Mouse (Mus musculus): ENCODE data around the gene Trpm5. TPM values are rescaled to one million over a fixed set of nuclear protein-coding genes. Genes with fewer than 3 reads are reported as not detected.

The Trpm5 gene
- total RNA-seq, 1 experiment, result 1.0 TPM

DNA sequence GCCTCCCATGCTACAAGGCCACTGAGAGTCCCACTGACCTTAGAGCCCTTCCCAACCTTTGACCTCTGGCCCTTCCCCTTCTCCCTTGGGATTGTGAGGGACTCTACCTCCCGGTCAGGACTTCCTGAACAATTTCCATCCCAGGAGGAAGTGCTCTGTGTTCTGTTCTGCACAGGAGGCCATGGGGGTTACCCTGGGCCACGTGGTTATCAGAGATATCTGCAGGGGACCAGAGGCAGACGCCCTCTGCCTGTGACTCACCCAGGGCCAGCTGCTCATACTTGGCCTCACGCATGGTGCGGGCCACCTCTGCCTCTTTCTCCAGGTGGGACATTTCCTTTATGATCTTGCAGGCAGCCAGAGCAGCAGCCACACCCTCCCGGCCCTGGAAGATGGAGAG is 12.4 kb downstream of the Trpm5 start:
- H3K4me3 ChIP-seq (ENCODE audit: insufficient read depth in 1 of 2, low read depth in 1 of 2, low read length in 2 of 2, poor library complexity in 1 of 2, severe bottlenecking in 1 of 2), result no peak overlapping the region
- no peak for DNase-seq (ENCODE audit: low read depth, low spot score)
- no peaks in the 10 kb centered on the region for H3K36me3 ChIP-seq (ENCODE audit: control insufficient read depth, insufficient read depth, low read length, poor library complexity, severe bottlenecking)
- TF ChIP-seq CHD2 (IDR thresholded peaks at IDR 0.05; ENCODE audit: low read depth, low read length) (no peak), ZC3H11A (IDR thresholded peaks at IDR 0.05; ENCODE audit: borderline replicate concordance, low read depth, low read length) (no peak), ZNF384 (IDR thresholded peaks at IDR 0.05; ENCODE audit: low read depth, low read length) (no peak), HCFC1 (IDR thresholded peaks at IDR 0.05; ENCODE audit: borderline replicate concordance, insufficient read depth, low read length) (no peak), MAFK (IDR thresholded peaks at IDR 0.05; ENCODE audit: insufficient read depth, low read depth, low read length) (no peak)
- no peak overlapping the region for H3K9ac ChIP-seq (ENCODE audit: insufficient read depth, low read depth, low read length, poor library complexity, severe bottlenecking)
- no peaks in the 10 kb centered on the region for H3K9me3 ChIP-seq (ENCODE audit: control insufficient read depth, insufficient read depth, low read depth, low read length)
- no peaks in the 10 kb centered on the region; a peak in 1 of 4 replicates for H3K4me1 ChIP-seq (ENCODE audit: control insufficient read depth in 2 of 2, insufficient read depth in 2 of 2, low read length in 2 of 2, poor library complexity in 1 of 2)
- in situ Hi-C loops (cut with MboI; ENCODE audit: low sequenced_read_pairs in 2 of 2, unreplicated experiment in 2 of 2), result loop anchor here in 1 of 2 experiments (10.0 kb wide), 1 partner anchor 177 kb away; no protein-coding TSS in a partner anchor
- H3K27ac ChIP-seq (ENCODE audit: insufficient read depth, low read depth, low read length, poor library complexity, severe bottlenecking), result no peak overlapping the region

- in situ Hi-C loops (cut with MboI; ENCODE audit: low sequenced_read_pairs in 2 of 2, unreplicated experiment in 2 of 2), result no loop called here
- Histone ChIP-seq H3K9me3 (ENCODE audit: control insufficient read depth, insufficient read depth, low read depth, low read length) (no peaks in the 10 kb centered on the region), H3K4me1 (ENCODE audit: control insufficient read depth in 2 of 2, insufficient read depth in 2 of 2, low read length in 2 of 2, poor library complexity in 1 of 2) (no peaks in the 10 kb centered on the region), H3K36me3 (ENCODE audit: control insufficient read depth, insufficient read depth, low read length, poor library complexity, severe bottlenecking) (no peaks in the 10 kb centered on the region), H3K9ac (ENCODE audit: insufficient read depth, low read depth, low read length, poor library complexity, severe bottlenecking) (no peak overlapping the region), H3K4me3 (ENCODE audit: insufficient read depth in 1 of 2, low read depth in 1 of 2, low read length in 2 of 2, poor library complexity in 1 of 2, severe bottlenecking in 1 of 2) (no peak overlapping the region), H3K27ac (ENCODE audit: insufficient read depth, low read depth, low read length, poor library complexity, severe bottlenecking) (no peak overlapping the region)
- TF ChIP-seq CHD2 (IDR thresholded peaks at IDR 0.05; ENCODE audit: low read depth, low read length) (no peak), MAFK (IDR thresholded peaks at IDR 0.05; ENCODE audit: insufficient read depth, low read depth, low read length) (no peak), HCFC1 (IDR thresholded peaks at IDR 0.05; ENCODE audit: borderline replicate concordance, insufficient read depth, low read length) (no peak), ZC3H11A (IDR thresholded peaks at IDR 0.05; ENCODE audit: borderline replicate concordance, low read depth, low read length) (no peak), ZNF384 (IDR thresholded peaks at IDR 0.05; ENCODE audit: low read depth, low read length) (no peak)
- no peak for DNase-seq (ENCODE audit: low read depth, low spot score)
Measured at GRCm38 (mm10) chr7:143077351-143077750, 17.1 kb downstream of the Trpm5 start.

DNA sequence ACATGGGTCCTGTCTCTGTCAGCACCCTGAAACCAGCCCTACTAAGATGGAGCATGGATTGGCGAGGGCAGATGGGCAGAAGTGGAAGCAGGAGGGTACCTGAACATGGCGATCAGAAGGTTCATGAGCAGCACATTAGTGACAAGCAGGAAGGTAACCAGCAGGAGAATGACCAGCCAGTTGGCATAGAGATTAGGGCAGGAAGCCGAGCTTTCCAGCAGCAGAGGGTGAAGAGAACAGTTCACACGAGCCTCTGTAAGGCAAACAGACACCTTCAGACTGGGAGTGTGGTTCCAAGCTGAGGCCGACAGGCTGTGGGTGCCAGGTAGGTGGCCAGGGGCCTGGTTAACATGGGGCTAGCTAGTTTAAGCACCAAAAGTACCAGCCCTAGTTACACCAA is 19.0 kb downstream of the Trpm5 start:
- H3K27ac ChIP-seq (ENCODE audit: insufficient read depth, low read depth, low read length, poor library complexity, severe bottlenecking), result no peak overlapping the region
- TF ChIP-seq CHD2 (IDR thresholded peaks at IDR 0.05; ENCODE audit: low read depth, low read length) (no peak), HCFC1 (IDR thresholded peaks at IDR 0.05; ENCODE audit: borderline replicate concordance, insufficient read depth, low read length) (no peak), MAFK (IDR thresholded peaks at IDR 0.05; ENCODE audit: insufficient read depth, low read depth, low read length) (no peak), ZC3H11A (IDR thresholded peaks at IDR 0.05; ENCODE audit: borderline replicate concordance, low read depth, low read length) (no peak), ZNF384 (IDR thresholded peaks at IDR 0.05; ENCODE audit: low read depth, low read length) (no peak)
- peaks cover 0 to 2% of the 10 kb centered on the region in 2 experiments; a peak in 1 of 4 replicates for H3K4me1 ChIP-seq (ENCODE audit: control insufficient read depth in 2 of 2, insufficient read depth in 2 of 2, low read length in 2 of 2, poor library complexity in 1 of 2)
- no peak overlapping the region for H3K9ac ChIP-seq (ENCODE audit: insufficient read depth, low read depth, low read length, poor library complexity, severe bottlenecking)
- H3K9me3 ChIP-seq (ENCODE audit: control insufficient read depth, insufficient read depth, low read depth, low read length), result no peaks in the 10 kb centered on the region
- in situ Hi-C loops (cut with MboI; ENCODE audit: low sequenced_read_pairs in 2 of 2, unreplicated experiment in 2 of 2), result no loop called here
- H3K36me3 ChIP-seq (ENCODE audit: control insufficient read depth, insufficient read depth, low read length, poor library complexity, severe bottlenecking), result peaks cover 4% of the 10 kb centered on the region; the same call in 1 of the 2 replicates
- DNase-seq (ENCODE audit: low read depth, low spot score), result no peak
- H3K4me3 ChIP-seq (ENCODE audit: insufficient read depth in 1 of 2, low read depth in 1 of 2, low read length in 2 of 2, poor library complexity in 1 of 2, severe bottlenecking in 1 of 2), result no peak overlapping the region

DNA sequence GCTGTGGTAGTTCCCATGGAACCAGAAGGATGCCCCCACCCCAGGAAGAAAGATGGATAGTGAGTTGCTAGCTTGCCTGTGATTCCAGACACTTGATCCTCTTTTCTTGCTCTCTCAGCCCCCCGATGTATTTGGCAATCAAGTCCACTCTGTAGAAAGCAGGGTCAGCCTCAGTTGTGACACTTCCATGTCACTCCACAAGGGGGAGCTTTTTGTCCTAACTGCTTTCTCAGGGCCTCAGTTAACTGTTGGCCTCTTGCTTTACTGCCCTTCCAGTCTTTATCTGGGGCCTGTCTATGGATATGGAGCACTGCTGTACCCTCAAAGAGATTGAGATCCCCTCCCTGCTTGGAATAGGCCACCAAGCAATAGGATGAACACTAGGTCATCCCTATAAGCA is 21.4 kb downstream of the Trpm5 start:
- no peak overlapping the region for H3K4me3 ChIP-seq (ENCODE audit: insufficient read depth in 1 of 2, low read depth in 1 of 2, low read length in 2 of 2, poor library complexity in 1 of 2, severe bottlenecking in 1 of 2)
- TF ChIP-seq ZNF384 (IDR thresholded peaks at IDR 0.05; ENCODE audit: low read depth, low read length) (no peak), ZC3H11A (IDR thresholded peaks at IDR 0.05; ENCODE audit: borderline replicate concordance, low read depth, low read length) (no peak), HCFC1 (IDR thresholded peaks at IDR 0.05; ENCODE audit: borderline replicate concordance, insufficient read depth, low read length) (no peak), CHD2 (IDR thresholded peaks at IDR 0.05; ENCODE audit: low read depth, low read length) (no peak), MAFK (IDR thresholded peaks at IDR 0.05; ENCODE audit: insufficient read depth, low read depth, low read length) (no peak)
- no peak overlapping the region for H3K9ac ChIP-seq (ENCODE audit: insufficient read depth, low read depth, low read length, poor library complexity, severe bottlenecking)
- H3K4me1 ChIP-seq (ENCODE audit: control insufficient read depth in 2 of 2, insufficient read depth in 2 of 2, low read length in 2 of 2, poor library complexity in 1 of 2), result peaks cover 0 to 9% of the 10 kb centered on the region in 2 experiments; a peak in 1 of 4 replicates
- H3K9me3 ChIP-seq (ENCODE audit: control insufficient read depth, insufficient read depth, low read depth, low read length), result no peaks in the 10 kb centered on the region
- in situ Hi-C loops (cut with MboI; ENCODE audit: low sequenced_read_pairs in 2 of 2, unreplicated experiment in 2 of 2), result no loop called here
- no peak overlapping the region for H3K27ac ChIP-seq (ENCODE audit: insufficient read depth, low read depth, low read length, poor library complexity, severe bottlenecking)
- DNase-seq (ENCODE audit: low read depth, low spot score), result no peak
- peaks cover 9% of the 10 kb centered on the region; the same call in 1 of the 2 replicates for H3K36me3 ChIP-seq (ENCODE audit: control insufficient read depth, insufficient read depth, low read length, poor library complexity, severe bottlenecking)

Data from ES-E14 (cell line).